Mouse (Mus musculus) gastrocnemius, postnatal 14 days (tissue): ENCODE measurements at regions not wholly inside any gene's neighbourhood (a gene's known extent, or its start where the extent isn't known, plus 50 kb on each side); places are given as distances from the start of the nearest gene placed in this dataset.
A peak's percentile ranks its signal among the peaks of the same experiment; 100 is the strongest.

Experiments used
- DNase-seq: peaks from one replicate; pipeline ENCODE4 v3.0.0; 2021; ENCODE audit warnings: mixed read lengths
- intact Hi-C: fragments of 180-260 bp; cut with DNase I; formaldehyde crosslinking; loops from one replicate; pipeline ENCODE4 v1.15.1; 2025; ENCODE audit warnings: low total_unique reads

- intact Hi-C loops: no loop called here
- no peak for DNase-seq
Observed at GRCm38 (mm10) chr5:28940972-28941371, 254.8 kb upstream of the Rnf32 start.

GRCm38 (mm10) chr5:28919296-28920063 is 276.3 kb upstream of the Rnf32 start:
- intact Hi-C loops: no loop called here
- DNase-seq: no peak

GRCm38 (mm10) chr5:28904500-28904899 is 291.3 kb upstream of the Rnf32 start:
- intact Hi-C loops: no loop called here
- DNase-seq: no peak

GRCm38 (mm10) chr5:28903805-28904320 is 291.9 kb upstream of the Rnf32 start:
- intact Hi-C loops: no loop called here
- no peak for DNase-seq

- intact Hi-C loops: no loop called here
- DNase-seq: no peak
Observed at GRCm38 (mm10) chr5:28892703-28893249, 303.0 kb upstream of the Rnf32 start.

- intact Hi-C loops: no loop called here
- DNase-seq: no peak
Observed at GRCm38 (mm10) chr5:28891988-28892387, 303.8 kb upstream of the Rnf32 start.

GRCm38 (mm10) chr5:28884746-28885365 is 310.9 kb upstream of the Rnf32 start:
- no peak for DNase-seq

GRCm38 (mm10) chr5:28876199-28876598 is 319.6 kb upstream of the Rnf32 start:
- intact Hi-C loops: no loop called here
- DNase-seq: no peak

More at GRCm38 (mm10) chr5:28884746-28885365, 310.9 kb upstream of the Rnf32 start:
- intact Hi-C loops: no loop called here

GRCm38 (mm10) chr5:28873600-28874265 is 322.1 kb upstream of the Rnf32 start:
- DNase-seq: no peak
- intact Hi-C loops: no loop called here

GRCm38 (mm10) chr5:28859604-28860371 is 336.0 kb upstream of the Rnf32 start:
- intact Hi-C loops: no loop called here

GRCm38 (mm10) chr5:28838141-28838925 is 357.5 kb upstream of the Rnf32 start:
- no peak for DNase-seq
- intact Hi-C loops: no loop called here

More at GRCm38 (mm10) chr5:28859604-28860371, 336.0 kb upstream of the Rnf32 start:
- DNase-seq: no peak

- no peak for DNase-seq
- intact Hi-C loops: no loop called here
Observed at GRCm38 (mm10) chr5:28819091-28819490, 352.0 kb upstream of the Shh start.

GRCm38 (mm10) chr5:28807950-28808349 is 340.9 kb upstream of the Shh start:
- intact Hi-C loops: no loop called here
- peak; percentile 28 for DNase-seq

GRCm38 (mm10) chr5:28799464-28799863 is 332.4 kb upstream of the Shh start:
- intact Hi-C loops: no loop called here
- no peak for DNase-seq

GRCm38 (mm10) chr5:28798361-28798760 is 331.3 kb upstream of the Shh start:
- intact Hi-C loops: no loop called here
- DNase-seq: no peak

GRCm38 (mm10) chr5:28795130-28795758 is 328.2 kb upstream of the Shh start:
- DNase-seq: no peak
- intact Hi-C loops: no loop called here

- intact Hi-C loops: no loop called here
- DNase-seq: no peak
Observed at GRCm38 (mm10) chr5:28793781-28794180, 326.7 kb upstream of the Shh start.

GRCm38 (mm10) chr5:28785347-28786060 is 318.4 kb upstream of the Shh start:
- DNase-seq: no peak
- intact Hi-C loops: no loop called here
